Mouse (Mus musculus): ENCODE results near the gene Gal3st4. TPM values are rescaled to one million over a fixed set of nuclear protein-coding genes. Genes with fewer than 3 reads are reported as not detected.

Gal3st4 gene
- polyA plus RNA-seq, 1 experiment from 2014 or later = 2.7 TPM

DNA sequence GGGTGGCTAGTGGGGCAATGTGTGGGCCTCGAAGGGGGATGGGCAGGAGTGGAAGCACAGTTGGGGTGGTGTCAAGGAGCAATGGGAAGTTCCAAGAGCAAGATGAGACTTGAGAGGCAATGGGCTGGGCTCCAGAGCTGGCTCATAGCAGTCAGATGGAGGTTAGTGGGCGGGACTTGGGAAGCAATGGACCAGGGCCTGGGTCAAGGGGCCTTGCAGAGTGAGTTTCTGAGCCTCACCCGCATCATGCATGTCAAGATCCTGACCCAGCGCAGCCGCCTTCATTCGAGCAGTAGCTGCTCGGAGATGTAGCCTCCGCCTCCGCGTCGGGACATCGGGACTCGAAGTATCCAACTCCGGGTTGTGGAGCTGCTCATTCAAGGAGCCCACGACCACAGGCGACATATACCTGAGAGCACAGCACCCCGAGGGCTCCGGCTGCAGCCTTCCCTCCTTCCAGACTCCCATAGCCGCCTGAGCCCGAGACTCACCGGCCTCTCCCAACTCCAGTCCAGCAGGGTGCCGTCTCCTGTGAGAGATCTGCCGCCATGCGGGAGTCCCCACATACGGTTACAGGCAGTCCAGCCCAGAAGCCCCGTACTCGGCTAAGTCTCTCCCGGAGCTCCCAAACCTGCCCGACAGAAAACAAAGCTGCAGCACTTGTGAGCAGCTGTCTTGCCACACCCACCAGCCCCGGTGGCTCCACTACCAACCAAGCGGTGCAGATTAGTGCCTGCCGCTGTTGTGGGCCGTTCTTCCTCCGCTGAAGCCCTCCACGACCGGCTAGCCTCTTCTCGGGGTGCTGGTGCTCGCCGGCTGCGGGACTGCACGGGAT is 2.8 kb upstream of the Gal3st4 start:
- Histone ChIP-seq H3K9ac (peak overlapping the region; percentile 42), H3K4me2 (peak overlapping the region; percentile 59), H3K27ac (peak overlapping the region; percentile 59), H3K9me3 (replicated peaks) (peaks cover 2% of the 10 kb centered on the region; the same call in 1 of the 2 replicates), H3K4me3 (replicated peaks) (peak overlapping the region; percentile 24), H3K4me1 (peaks cover 59% of the 10 kb centered on the region), H3K36me3 (peaks cover 17% of the 10 kb centered on the region), H3K27me3 (no peaks in the 10 kb centered on the region)
- 21% methylated on average over 41 of the region's 41 CpGs for WGBS
- ATAC-seq (replicated peaks; ENCODE audit: low FRiP score) = 0 out of 2 replicates have a peak, but pooled peaks have one; percentile 10

DNA sequence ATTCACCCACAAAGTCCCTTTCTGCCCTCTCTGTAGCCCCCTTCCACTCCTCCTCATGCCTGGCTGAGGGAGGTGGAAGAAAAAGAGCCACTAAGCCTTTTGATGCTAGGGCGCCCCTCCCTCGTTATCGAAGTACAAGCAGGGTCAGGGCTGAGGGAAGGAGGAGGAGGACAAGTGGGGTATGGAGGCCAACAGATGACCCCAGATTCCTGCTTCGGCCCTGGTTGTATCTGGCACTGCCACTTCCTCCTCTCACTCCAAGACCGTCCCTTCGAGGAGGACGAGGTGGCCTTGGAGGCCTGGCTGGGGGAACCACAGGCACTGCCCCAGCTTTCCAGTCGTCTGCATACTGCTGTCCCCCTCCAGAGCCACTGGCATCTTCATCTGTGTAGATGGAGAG is 1.5 kb upstream of the Gal3st4 start:
- H3K27me3 ChIP-seq = no peaks in the 10 kb centered on the region
- peaks cover 17% of the 10 kb centered on the region for H3K36me3 ChIP-seq
- WGBS = 72% methylated on average over 8 of the region's 8 CpGs
- H3K27ac ChIP-seq = no peak overlapping the region
- no peak overlapping the region for H3K4me2 ChIP-seq
- no peaks in the 10 kb centered on the region for H3K9me3 ChIP-seq (replicated peaks)
- no peak overlapping the region for H3K9ac ChIP-seq
- H3K4me3 ChIP-seq (replicated peaks) = no peak overlapping the region
- H3K4me1 ChIP-seq = peaks cover 52% of the 10 kb centered on the region
- no peak for ATAC-seq (replicated peaks; ENCODE audit: low FRiP score)

DNA sequence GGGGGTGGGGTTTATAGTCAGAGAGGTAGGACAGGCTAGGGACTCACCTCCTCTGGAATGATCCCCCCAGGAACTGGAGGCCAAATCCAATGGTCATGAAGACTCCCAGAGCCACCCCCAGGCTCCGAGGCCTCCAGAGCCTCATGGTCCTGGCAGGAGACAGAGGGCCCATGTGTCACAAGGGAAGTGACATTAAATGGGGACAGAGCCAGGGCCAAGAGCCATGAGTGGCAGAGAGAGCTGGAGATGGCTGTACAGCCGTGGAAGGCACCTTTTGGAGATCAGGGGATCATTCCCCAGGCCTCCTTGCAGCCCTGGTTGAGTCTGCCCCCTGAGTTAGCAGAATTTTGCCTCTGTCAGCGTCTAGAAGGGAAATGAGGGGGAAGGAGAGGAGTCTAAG is 1.4 kb downstream of the Gal3st4 start:
- Histone ChIP-seq H3K4me2 (no peak overlapping the region), H3K9ac (no peak overlapping the region), H3K27ac (no peak overlapping the region), H3K4me3 (replicated peaks) (no peak overlapping the region), H3K4me1 (peaks cover 32% of the 10 kb centered on the region), H3K9me3 (replicated peaks) (no peaks in the 10 kb centered on the region), H3K27me3 (no peaks in the 10 kb centered on the region), H3K36me3 (peaks cover 9% of the 10 kb centered on the region)
- ATAC-seq (replicated peaks; ENCODE audit: low FRiP score) = no peak
- WGBS = 45% methylated on average over 3 of the region's 3 CpGs

DNA sequence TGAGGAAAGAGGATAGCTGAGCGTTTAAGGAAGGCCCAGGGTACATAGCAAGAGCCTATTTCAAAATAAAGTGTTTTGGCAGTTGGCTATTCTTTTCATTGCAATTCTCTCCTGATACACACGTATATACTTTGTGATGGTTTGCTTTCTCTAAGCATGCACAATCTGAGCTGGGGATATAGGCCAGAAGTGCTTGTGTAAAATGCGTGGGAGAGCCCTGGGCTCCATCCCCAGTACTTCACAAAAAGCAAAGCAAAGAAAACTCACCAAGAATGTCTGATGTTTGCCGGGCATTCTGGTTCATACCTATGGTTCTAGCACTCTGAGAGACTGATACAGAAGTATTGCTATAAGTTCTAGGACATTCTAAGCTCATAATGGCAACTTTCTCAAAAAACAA is 3.7 kb downstream of the Gal3st4 start:
- Histone ChIP-seq H3K36me3 (peaks cover 12% of the 10 kb centered on the region), H3K4me3 (replicated peaks) (no peak overlapping the region), H3K9ac (no peak overlapping the region), H3K9me3 (replicated peaks) (no peaks in the 10 kb centered on the region), H3K4me2 (no peak overlapping the region), H3K4me1 (peaks cover 25% of the 10 kb centered on the region), H3K27ac (no peak overlapping the region), H3K27me3 (no peaks in the 10 kb centered on the region)
- 78% methylated on average over 4 of the region's 4 CpGs for WGBS
- ATAC-seq (replicated peaks; ENCODE audit: low FRiP score) = no peak

DNA sequence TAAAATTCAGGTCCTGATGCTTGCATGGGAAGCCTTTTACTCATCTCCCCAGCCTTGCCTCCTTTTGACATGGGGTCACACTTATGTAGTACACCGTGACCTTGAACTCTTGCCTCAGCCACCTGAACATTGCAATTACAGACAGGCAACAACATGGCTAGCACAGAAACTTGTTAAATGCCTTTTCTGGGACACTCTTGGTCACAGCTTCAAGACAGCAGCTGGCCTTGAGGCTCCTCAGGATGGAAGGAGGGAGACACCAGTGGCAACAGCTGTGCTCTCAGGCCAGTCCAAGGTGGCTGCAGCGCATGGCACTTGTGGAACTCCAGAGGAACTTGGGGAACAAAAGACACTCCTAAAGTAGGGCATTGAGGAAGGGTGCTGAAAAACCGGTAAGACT is 5.5 kb downstream of the Gal3st4 start:
- Histone ChIP-seq H3K9me3 (replicated peaks) (no peaks in the 10 kb centered on the region), H3K9ac (no peak overlapping the region), H3K4me3 (replicated peaks) (no peak overlapping the region), H3K4me2 (no peak overlapping the region), H3K27ac (no peak overlapping the region), H3K27me3 (no peaks in the 10 kb centered on the region), H3K36me3 (peaks cover 15% of the 10 kb centered on the region), H3K4me1 (peaks cover 25% of the 10 kb centered on the region)
- ATAC-seq (replicated peaks; ENCODE audit: low FRiP score) = no peak
- 89% methylated on average over 3 of the region's 3 CpGs for WGBS

DNA sequence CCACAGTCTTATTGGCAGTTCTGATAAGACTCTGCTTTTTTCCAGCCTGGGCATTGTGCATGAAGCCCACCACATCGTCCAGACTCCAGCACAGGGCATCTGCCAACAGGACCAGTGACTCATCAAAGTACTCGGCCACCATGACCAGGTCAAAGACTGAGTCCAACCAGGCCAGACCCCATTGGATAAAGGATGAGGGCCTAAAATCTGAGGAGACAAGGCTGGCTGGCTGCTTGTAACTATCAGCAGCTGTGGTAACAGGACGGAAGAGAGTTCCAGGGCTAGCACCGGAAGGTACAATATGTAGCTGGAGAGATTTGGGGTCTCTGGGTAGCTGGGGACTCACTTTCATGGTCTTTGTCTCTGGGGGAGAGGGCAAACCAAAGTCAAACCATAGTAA is 6.9 kb downstream of the Gal3st4 start:
- Histone ChIP-seq H3K27me3 (no peaks in the 10 kb centered on the region), H3K9me3 (replicated peaks) (no peaks in the 10 kb centered on the region), H3K27ac (no peak overlapping the region), H3K9ac (no peak overlapping the region), H3K4me3 (replicated peaks) (no peak overlapping the region), H3K36me3 (peaks cover 29% of the 10 kb centered on the region), H3K4me1 (peaks cover 28% of the 10 kb centered on the region), H3K4me2 (no peak overlapping the region)
- no peak for ATAC-seq (replicated peaks; ENCODE audit: low FRiP score)
- WGBS = 96% methylated on average over 4 of the region's 4 CpGs

DNA sequence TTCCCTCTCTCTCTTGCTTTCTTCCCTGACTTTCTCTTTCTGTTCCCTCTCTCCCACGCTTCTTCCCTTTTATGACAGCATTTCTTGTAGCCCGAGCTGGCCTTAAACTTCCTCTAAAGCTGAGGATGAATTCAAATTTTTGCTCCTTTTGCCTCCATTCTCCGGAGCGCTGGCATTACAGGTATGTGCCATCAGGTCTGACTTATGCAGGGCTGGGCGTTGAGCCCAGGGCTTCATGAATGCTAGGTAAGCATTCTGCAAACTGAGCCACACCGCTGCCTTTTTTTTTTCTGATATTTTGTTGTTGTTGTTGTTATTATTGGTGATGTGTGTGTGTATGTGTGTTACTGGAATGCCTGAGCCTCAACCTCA is 8.4 kb downstream of the Gal3st4 start:
- H3K9me3 ChIP-seq (replicated peaks) = no peaks in the 10 kb centered on the region
- no peak for ATAC-seq (replicated peaks; ENCODE audit: low FRiP score)
- H3K36me3 ChIP-seq = peaks cover 44% of the 10 kb centered on the region
- H3K27me3 ChIP-seq = no peaks in the 10 kb centered on the region
- H3K9ac ChIP-seq = peak overlapping the region; percentile 92
- WGBS = 10% methylated on average over 6 of the region's 6 CpGs
- H3K4me3 ChIP-seq (replicated peaks) = peak overlapping the region; percentile 79
- H3K4me2 ChIP-seq = peak overlapping the region; percentile 85
- H3K4me1 ChIP-seq = peaks cover 31% of the 10 kb centered on the region
- peak overlapping the region; percentile 82 for H3K27ac ChIP-seq

DNA sequence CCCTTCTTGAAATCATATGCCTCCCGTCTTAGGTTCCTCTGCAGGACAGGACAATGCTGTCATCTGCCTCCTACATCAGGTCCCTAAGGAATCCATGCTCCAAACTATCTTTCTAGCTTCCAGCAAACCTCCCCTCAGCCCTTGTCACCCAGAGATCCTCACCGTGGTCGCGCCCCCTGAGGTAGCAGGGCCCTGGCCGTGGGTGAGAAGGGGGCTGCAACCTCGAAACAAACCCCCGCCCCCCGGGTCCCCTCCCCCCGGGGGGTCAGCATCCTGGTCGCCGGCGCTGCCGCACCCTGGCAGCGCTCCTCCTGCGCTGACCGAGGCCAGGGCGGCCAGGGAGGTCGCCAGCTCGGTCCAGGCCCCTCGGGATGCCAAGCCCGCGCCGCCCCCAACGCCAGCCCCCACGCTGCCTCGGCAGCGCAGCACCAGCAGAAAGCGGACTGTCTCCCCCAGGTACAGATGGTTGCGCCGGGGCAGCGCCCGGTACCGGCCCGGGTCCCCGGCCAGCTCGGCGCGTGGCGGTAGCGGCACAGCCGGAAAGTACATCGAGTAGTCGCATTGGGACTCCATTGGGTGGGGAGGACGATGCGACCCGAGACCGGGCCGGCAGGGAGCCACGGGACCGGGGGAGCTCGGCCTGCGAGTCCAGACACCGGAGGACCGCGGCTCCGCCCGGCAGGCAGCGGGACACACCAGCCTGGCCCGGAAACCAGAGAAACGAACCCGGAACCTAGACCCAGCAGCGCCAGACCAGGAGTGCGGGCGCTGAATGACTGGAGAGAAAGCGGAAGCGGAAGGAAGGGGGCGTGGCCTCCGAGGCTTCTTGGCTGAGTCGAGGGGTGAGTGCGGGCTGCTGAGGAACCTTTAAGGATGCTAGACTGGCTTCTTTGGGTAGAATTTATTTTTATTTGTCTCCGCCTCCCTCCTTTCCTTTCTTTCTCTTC is 9.1 kb downstream of the Gal3st4 start, which contains the start of gene BC037034:
TSS of gene BC037034 (minus strand) at position 774 of the 947 bp plus-strand sequence.
- peak within 1 kb of the TSS; percentile 92 for H3K9ac ChIP-seq
- H3K9me3 ChIP-seq (replicated peaks) = no peaks in the 10 kb centered on the region
- H3K36me3 ChIP-seq = peaks cover 51% of the 10 kb centered on the region
- H3K4me1 ChIP-seq = peaks cover 37% of the 10 kb centered on the region
- ATAC-seq (replicated peaks; ENCODE audit: low FRiP score) = peak; percentile 92
- H3K27me3 ChIP-seq = no peaks in the 10 kb centered on the region
- peak within 1 kb of the TSS; percentile 82 for H3K27ac ChIP-seq
- WGBS = under 1% methylated on average over 64 of the region's 71 CpGs
- H3K4me3 ChIP-seq (replicated peaks) = peak within 1 kb of the TSS; percentile 79
- peak within 1 kb of the TSS; percentile 85 for H3K4me2 ChIP-seq

DNA sequence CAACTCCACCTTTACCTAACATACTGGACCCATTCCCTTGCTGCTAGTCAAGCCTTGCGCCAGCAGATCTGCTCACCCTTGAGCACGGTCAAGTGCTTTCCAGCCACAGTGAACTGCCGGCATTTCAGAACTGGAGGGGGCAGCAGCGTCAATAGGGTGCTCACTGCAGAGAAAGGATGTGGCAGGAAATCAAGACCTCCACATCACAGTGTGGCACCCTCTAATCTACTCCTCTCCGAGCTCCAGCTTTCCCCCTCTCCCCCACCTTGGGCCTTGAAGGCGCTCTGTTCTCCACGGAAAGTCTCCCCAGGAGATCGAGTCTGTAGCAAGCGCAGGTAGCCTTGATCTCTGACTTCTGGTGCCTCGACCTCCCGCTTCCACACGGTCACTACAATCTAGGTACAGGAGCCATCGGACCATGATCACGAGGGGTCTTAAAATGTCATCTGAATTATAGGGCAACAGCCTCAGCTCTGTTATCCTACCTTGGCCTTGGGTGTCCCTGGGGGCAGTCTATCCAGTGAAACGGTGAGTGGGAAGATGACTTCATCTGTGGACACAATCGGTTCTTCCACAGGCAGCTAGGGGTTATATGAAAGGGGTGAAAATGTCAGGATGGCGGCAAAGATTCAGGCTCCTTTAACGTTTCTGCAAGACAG is 9.9 kb downstream of the Gal3st4 start:
- H3K27ac ChIP-seq = no peak overlapping the region
- peak overlapping the region; percentile 79 for H3K4me3 ChIP-seq (replicated peaks)
- no peaks in the 10 kb centered on the region for H3K27me3 ChIP-seq
- no peak for ATAC-seq (replicated peaks; ENCODE audit: low FRiP score)
- 58% methylated on average over 18 of the region's 18 CpGs for WGBS
- peak overlapping the region; percentile 85 for H3K4me2 ChIP-seq
- peak overlapping the region; percentile 92 for H3K9ac ChIP-seq
- H3K4me1 ChIP-seq = peaks cover 37% of the 10 kb centered on the region
- H3K36me3 ChIP-seq = peaks cover 58% of the 10 kb centered on the region
- H3K9me3 ChIP-seq (replicated peaks) = no peaks in the 10 kb centered on the region

DNA sequence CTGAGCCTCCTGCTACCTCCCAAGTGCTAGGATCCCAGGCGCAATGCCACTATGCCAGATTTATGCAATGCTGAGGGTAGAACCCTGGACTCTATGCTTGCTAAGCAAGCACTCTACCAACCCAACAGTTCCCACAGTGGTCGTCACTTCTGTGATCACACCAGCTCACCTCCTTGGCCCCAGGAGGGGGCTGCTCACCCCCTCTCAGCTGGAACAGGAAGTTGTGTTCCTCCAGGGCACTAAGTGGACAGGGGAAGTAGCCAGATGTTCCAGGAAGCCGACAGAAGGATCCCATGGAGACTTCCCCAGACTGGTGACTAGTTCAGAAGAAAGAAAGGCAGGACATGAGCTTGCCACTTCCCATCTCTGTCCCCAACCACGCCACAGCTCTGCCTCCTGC is 10.6 kb downstream of the Gal3st4 start:
- no peak for ATAC-seq (replicated peaks; ENCODE audit: low FRiP score)
- Histone ChIP-seq H3K4me3 (replicated peaks) (0 out of 2 replicates have a peak overlapping the region, but pooled peaks have one; percentile 79), H3K27ac (no peak overlapping the region), H3K4me1 (peaks cover 37% of the 10 kb centered on the region), H3K27me3 (no peaks in the 10 kb centered on the region), H3K36me3 (peaks cover 60% of the 10 kb centered on the region), H3K4me2 (peak overlapping the region; percentile 85), H3K9ac (no peak overlapping the region), H3K9me3 (replicated peaks) (no peaks in the 10 kb centered on the region)
- 72% methylated on average over 4 of the region's 4 CpGs for WGBS

DNA sequence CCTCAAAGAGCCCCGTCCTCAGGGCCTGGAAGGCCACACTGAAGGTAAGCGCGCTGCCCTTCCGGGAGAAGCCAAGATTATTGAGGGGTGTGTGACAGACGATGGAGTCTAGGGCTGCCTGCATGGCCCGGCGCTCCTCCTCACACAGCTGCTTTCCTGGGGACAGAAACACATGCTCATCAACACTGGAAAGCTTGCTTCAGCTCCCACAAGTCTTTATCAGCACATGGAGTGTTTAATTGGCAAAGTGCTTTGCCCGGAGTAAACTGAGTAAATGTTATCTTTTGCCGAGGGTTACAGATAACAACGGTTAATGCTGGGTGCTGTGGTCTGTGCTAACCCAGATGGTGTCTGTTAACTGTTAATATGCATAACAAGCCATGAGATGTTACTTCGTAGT is 11.8 kb downstream of the Gal3st4 start:
- 89% methylated on average over 11 of the region's 11 CpGs for WGBS
- H3K27ac ChIP-seq = no peak overlapping the region
- no peaks in the 10 kb centered on the region for H3K9me3 ChIP-seq (replicated peaks)
- no peak overlapping the region for H3K4me2 ChIP-seq
- peaks cover 44% of the 10 kb centered on the region for H3K4me1 ChIP-seq
- no peak for ATAC-seq (replicated peaks; ENCODE audit: low FRiP score)
- H3K36me3 ChIP-seq = peaks cover 51% of the 10 kb centered on the region
- no peaks in the 10 kb centered on the region for H3K27me3 ChIP-seq
- H3K9ac ChIP-seq = no peak overlapping the region
- no peak overlapping the region for H3K4me3 ChIP-seq (replicated peaks)

Data from kidney, embryonic 15.5 days (tissue).